Mouse (Mus musculus) gastrocnemius, adult 18-20 months (tissue): ENCODE results near the gene Tagln. TPM values are rescaled to one million over a fixed set of nuclear protein-coding genes. Genes with fewer than 3 reads are reported as not detected.

Source experiments
- DNase-seq: peaks from one replicate; pipeline ENCODE4 v3.0.0; 2021; ENCODE audit warnings: low spot score
- microRNA-seq: library from miRNA; unstranded; fragments of <30 nt; microRNA quantifications from one replicate; pipeline ENCODE4 v1.2.0, GENCODE M21; 2021
- total RNA-seq, 2 experiments: library from RNA; stranded (reverse); gene quantifications; 2 replicates each; pipeline ENCODE4 v1.2.3; 2021

Gene Tagln
- total RNA-seq, 2 experiments from 2014 or later: 40.9 to 62.1 TPM

DNA sequence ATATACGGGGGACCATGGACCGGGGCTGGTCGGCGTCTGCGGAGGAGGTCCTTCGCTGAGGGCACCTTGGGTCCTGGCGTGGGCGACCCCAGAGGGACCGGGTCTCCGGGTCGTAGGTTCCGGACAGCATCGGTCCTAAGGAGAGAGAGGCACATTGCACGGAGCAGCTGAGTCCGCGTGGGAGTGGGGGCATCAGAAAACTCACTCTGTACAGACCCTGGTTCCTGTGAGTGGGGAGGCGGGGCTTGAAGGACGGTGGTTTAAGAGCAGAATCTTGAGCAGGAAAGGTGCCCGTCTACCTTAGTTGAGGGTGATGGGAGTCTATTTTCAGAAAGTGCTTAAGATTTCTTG is 28.8 kb downstream of the Tagln start:
- no peak for DNase-seq

DNA sequence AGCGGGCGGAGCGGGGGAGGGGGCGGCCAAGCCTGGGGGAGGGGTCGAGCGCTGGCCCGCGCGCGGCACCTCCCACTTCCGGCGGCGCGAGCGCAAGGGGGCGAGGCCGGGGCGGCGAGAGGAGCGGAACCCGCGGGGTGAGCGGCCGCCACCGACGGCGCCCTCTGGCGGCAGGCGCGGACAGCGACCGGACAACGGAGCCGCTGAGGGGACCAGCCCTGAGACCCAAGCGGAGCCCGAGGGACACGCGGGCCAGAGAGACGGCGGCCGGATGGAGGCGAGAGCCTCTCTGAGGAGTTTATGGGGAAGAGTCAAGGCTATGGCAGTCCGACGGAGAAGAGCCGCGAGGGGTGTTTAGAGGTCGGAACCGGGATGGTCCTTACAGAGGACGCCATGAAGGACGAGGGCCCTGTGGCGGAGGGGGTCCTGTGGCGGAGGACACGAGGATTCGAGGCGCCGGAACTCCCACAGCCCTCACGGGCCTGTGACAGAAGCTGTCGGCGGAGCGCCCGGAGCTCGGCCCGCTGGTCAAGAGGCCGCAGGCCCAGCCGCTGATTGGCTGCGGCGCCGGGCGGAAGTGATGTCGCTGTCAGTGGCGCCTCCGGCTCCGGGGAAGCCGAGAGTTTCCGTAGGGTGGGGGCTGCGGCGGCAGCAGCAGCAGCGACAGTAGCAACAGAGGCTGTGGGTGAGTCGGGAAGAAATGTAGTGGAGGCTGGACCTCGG is 29.3 kb downstream of the Tagln start, which contains the start of the genes Pcsk7 and Rnf214:
Pcsk7 (plus strand) TSS at position 143 of the 723 bp plus-strand sequence.
Rnf214 (minus strand) TSS at position 557 of the 723 bp plus-strand sequence.
- DNase-seq: peak; percentile 91

DNA sequence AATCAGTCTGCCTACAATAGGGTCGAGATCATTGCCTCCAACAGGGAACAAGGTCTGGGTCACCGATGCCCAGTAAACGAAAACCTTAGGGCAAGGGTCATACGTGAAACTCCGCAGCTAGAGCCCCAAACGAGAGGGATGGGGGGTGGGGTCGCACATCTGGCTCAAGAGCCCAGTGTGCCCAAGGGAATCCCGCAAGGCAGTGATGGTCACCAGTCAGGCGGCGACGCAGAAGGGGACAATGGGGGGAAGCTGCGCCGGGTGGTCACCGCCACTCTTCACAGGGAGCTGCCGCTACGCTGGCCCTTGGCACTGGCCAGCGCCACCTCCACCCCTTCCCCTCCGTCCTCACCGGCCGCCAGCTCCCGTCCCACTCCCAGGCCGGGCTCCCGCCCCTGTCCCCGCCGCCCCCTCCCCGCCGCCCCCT is 30.0 kb downstream of the Tagln start:
- no peak for DNase-seq

DNA sequence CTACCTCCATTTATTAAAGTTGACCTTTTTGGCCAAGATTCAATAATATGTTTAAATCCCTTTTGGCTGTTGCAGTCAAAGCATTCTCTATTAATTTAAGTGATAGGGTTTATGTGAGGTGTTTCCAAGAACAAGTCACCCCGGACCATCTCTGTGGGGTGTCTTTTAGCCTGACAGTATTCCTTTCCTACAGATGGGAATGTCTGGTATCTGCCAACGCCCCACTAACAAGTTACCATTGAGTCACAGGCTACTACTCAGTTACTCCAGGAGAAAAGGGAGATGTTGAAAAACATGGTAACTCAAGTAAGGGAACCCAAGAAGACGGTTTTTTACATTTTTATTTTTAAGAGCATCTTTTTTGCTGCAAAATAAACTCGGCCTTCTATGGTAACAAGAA is 30.7 kb downstream of the Tagln start:
- no peak for DNase-seq

DNA sequence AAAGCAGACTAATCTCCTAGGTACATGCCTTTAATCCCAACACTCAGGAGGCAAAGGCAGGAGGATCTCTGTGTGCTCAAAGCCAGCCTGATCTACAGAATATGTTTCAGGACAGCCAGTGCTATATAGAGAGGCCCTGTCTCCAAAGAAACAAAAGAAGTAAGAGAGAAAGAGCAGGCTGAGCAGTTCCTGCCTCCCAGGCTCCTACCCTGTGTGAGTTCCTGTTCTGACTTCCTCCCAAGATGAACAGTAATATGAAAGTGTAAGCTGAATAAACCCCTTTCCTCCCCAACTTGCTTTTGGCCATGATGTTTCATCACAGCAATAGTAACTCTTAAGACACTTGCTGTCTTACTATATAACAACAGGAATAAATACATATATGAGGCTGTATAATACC is 42.2 kb downstream of the Tagln start:
- no peak for DNase-seq

Small RNAs within 50 kb of the gene (microRNA-seq; reads per million reads assigned to microRNA genes)
- not detected for gene Mir7087

Other genes with a start within 250 kb of the Tagln start
- gene Cep164, start 107.4 kb downstream of the Tagln start, total RNA-seq: 1 to 10 TPM; 2.4 to 2.6 TPM
- 10 to 100 TPM; 35.6 to 37.1 TPM for gene Bace1, start 97.5 kb downstream of the Tagln start, total RNA-seq
- gene Pcsk7, start 29.6 kb downstream of the Tagln start, total RNA-seq: 1 to 10 TPM; 8.0 to 9.0 TPM
- gene Rnf214, start 29.1 kb downstream of the Tagln start, total RNA-seq: 10 to 100 TPM; 28.2 to 29.5 TPM
- gene Sidt2, start 19.2 kb upstream of the Tagln start, total RNA-seq: 10 to 100 TPM; 57.8 to 66.2 TPM
- 10 to 100 TPM; 23.6 to 32.0 TPM for gene Pafah1b2, start 76.6 kb upstream of the Tagln start, total RNA-seq
- 10 to 100 TPM; 37.4 to 38.3 TPM for gene Sik3, start 76.8 kb upstream of the Tagln start, total RNA-seq